Mouse (Mus musculus) CH12.LX (cell line): ENCODE data around the gene Gm4969. TPM values are rescaled to one million over a fixed set of nuclear protein-coding genes. Genes with fewer than 3 reads are reported as not detected.

Source experiments
- DNase-seq: peaks from one replicate; pipeline ENCODE4 v3.0.0-alpha.2; 2013; ENCODE audit errors: extremely low read depth
- H3K27ac ChIP-seq: 2 replicates; pipeline ENCODE4 v1.5.1; 2012; ENCODE audit warnings: low read depth, mild to moderate bottlenecking, control low read depth, moderate library complexity; ENCODE audit not compliant: insufficient read depth
- H3K27me3 ChIP-seq: replicated peaks from 2 replicates; pipeline ENCODE3; 2012; ENCODE audit warnings: inconsistent platforms
- H3K36me3 ChIP-seq, 2 experiments: replicated peaks in 1 of 2; 2 replicates each; pipeline versions ENCODE3 to v1.6.1; 2012; ENCODE audit warnings: inconsistent platforms in 1 of 2, low read length in 1 of 2, mild to moderate bottlenecking in 1 of 2, mixed read lengths in 1 of 2, moderate library complexity in 1 of 2; ENCODE audit not compliant: control insufficient read depth in 1 of 2, insufficient read depth in 1 of 2
- H3K4me1 ChIP-seq, 2 experiments: 2 replicates each; pipeline ENCODE4 v1.6.1; 2012; ENCODE audit warnings: inconsistent platforms in 1 of 2, moderate library complexity in 1 of 2; ENCODE audit not compliant: insufficient read depth in 2 of 2, control insufficient read depth in 1 of 2
- H3K4me2 ChIP-seq: 2 replicates; pipeline ENCODE4 v1.6.1; 2012; ENCODE audit warnings: low read depth, mild to moderate bottlenecking, control low read depth; ENCODE audit not compliant: poor library complexity, insufficient read depth, severe bottlenecking
- H3K4me3 ChIP-seq, 3 experiments: fragments of 150-350 bp in 1 of 3; sonication (generic) in 1 of 3; replicated peaks in 1 of 3; 2 replicates each; pipeline versions ENCODE3 to v1.5.1; 2011 to 2012; ENCODE audit warnings: low read depth in 2 of 3, low read length in 2 of 3, mild to moderate bottlenecking in 2 of 3, moderate library complexity in 2 of 3, control low read depth in 1 of 3, improper control_type of control experiment in 1 of 3, inconsistent platforms in 1 of 3, mixed read lengths in 1 of 3; ENCODE audit not compliant: poor library complexity in 1 of 3
- H3K79me2 ChIP-seq: replicated peaks from 2 replicates; pipeline ENCODE4 v1.6.1; 2012; ENCODE audit warnings: mild to moderate bottlenecking, moderate library complexity; ENCODE audit not compliant: control insufficient read depth, poor library complexity, insufficient read depth, severe bottlenecking; ENCODE audit errors: extremely low read depth
- H3K9ac ChIP-seq: 2 replicates; pipeline ENCODE4 v1.6.1; 2012; ENCODE audit warnings: low read depth, mild to moderate bottlenecking, control low read depth, moderate library complexity; ENCODE audit not compliant: insufficient read depth
- H3K9me3 ChIP-seq: replicated peaks from 2 replicates; pipeline ENCODE3; 2012; ENCODE audit warnings: low read length, inconsistent platforms, mixed read lengths
- CHD1 ChIP-seq: IDR thresholded peaks from 2 replicates; pipeline ENCODE4 v1.6.1; 2012; ENCODE audit warnings: low read depth, low read length, improper control_type of control experiment, inconsistent platforms
- CHD2 ChIP-seq: IDR thresholded peaks from 2 replicates; pipeline ENCODE4 v1.6.1; 2011; ENCODE audit warnings: low read length, improper control_type of control experiment
- CTCF ChIP-seq, 2 experiments: IDR thresholded peaks in 1 of 2; conservative IDR thresholded peaks in 1 of 2; 2 replicates each; pipeline ENCODE4 v1.5.1; 2011 to 2012; ENCODE audit warnings: low read depth in 2 of 2, low read length in 2 of 2, improper control_type of control experiment in 1 of 2, inconsistent platforms in 1 of 2, mild to moderate bottlenecking in 1 of 2, moderate library complexity in 1 of 2
- E2F4 ChIP-seq: IDR thresholded peaks from 2 replicates; pipeline ENCODE4 v1.6.1; 2011; ENCODE audit warnings: low read depth, low read length, improper control_type of control experiment; ENCODE audit not compliant: insufficient replicate concordance
- ELF1 ChIP-seq: IDR thresholded peaks from 2 replicates; pipeline ENCODE4 v1.6.1; 2014; ENCODE audit warnings: low read depth, mild to moderate bottlenecking, inconsistent platforms, low read length, improper control_type of control experiment
- HCFC1 ChIP-seq: IDR thresholded peaks from 2 replicates; pipeline ENCODE4 v1.6.1; 2012; ENCODE audit warnings: low read depth, mild to moderate bottlenecking, inconsistent platforms, low read length, improper control_type of control experiment
- JUN ChIP-seq: IDR thresholded peaks from 2 replicates; pipeline ENCODE4 v1.6.1; 2011; ENCODE audit warnings: low read depth, mild to moderate bottlenecking, low read length, improper control_type of control experiment, moderate library complexity; ENCODE audit not compliant: insufficient read depth
- JUND ChIP-seq: conservative IDR thresholded peaks from 2 replicates; pipeline ENCODE4 v1.6.1; 2011; ENCODE audit warnings: low read depth, low read length, improper control_type of control experiment
- KAT2A ChIP-seq: IDR thresholded peaks from 2 replicates; pipeline ENCODE4 v1.6.1; 2012; ENCODE audit warnings: low read length, improper control_type of control experiment, inconsistent platforms; ENCODE audit not compliant: insufficient replicate concordance
- MAFK ChIP-seq: IDR thresholded peaks from 2 replicates; pipeline ENCODE4 v1.6.1; 2011; ENCODE audit warnings: low read length, improper control_type of control experiment; ENCODE audit not compliant: insufficient replicate concordance
- MAZ ChIP-seq: IDR thresholded peaks from 2 replicates; pipeline ENCODE4 v1.6.1; 2012; ENCODE audit warnings: low read depth, mild to moderate bottlenecking, inconsistent platforms, low read length, improper control_type of control experiment, moderate library complexity
- MEF2A ChIP-seq: IDR thresholded peaks from 2 replicates; pipeline ENCODE4 v1.6.1; 2014; ENCODE audit warnings: low read depth, mild to moderate bottlenecking, inconsistent platforms, low read length, improper control_type of control experiment, borderline replicate concordance
- MXI1 ChIP-seq: IDR thresholded peaks from 2 replicates; pipeline ENCODE4 v1.6.1; 2011; ENCODE audit warnings: mild to moderate bottlenecking, low read depth, low read length, improper control_type of control experiment
- MYC ChIP-seq: IDR thresholded peaks from 2 replicates; pipeline ENCODE4 v1.6.1; 2011; ENCODE audit warnings: low read depth, mild to moderate bottlenecking, improper control_type of control experiment, low read length
- NELFE ChIP-seq: IDR thresholded peaks from 2 replicates; pipeline ENCODE4 v1.6.1; 2011; ENCODE audit warnings: low read depth, low read length, improper control_type of control experiment
- PAX5 ChIP-seq: IDR thresholded peaks from 2 replicates; pipeline ENCODE4 v1.6.1; 2012; ENCODE audit warnings: low read length, inconsistent platforms, mixed read lengths
- POLR2A ChIP-seq: IDR thresholded peaks from 2 replicates; pipeline ENCODE4 v1.6.1; 2011; ENCODE audit warnings: low read depth, mild to moderate bottlenecking, improper control_type of control experiment, low read length
- RAD21 ChIP-seq: IDR thresholded peaks from 2 replicates; pipeline ENCODE4 v1.6.1; 2011; ENCODE audit warnings: low read depth, mild to moderate bottlenecking, low read length, improper control_type of control experiment, moderate library complexity
- SMC3 ChIP-seq: IDR thresholded peaks from 2 replicates; pipeline ENCODE4 v1.6.1; 2011; ENCODE audit warnings: low read depth, low read length, improper control_type of control experiment
- TBP ChIP-seq: conservative IDR thresholded peaks from 2 replicates; pipeline ENCODE4 v1.6.1; 2011; ENCODE audit warnings: low read depth, low read length, improper control_type of control experiment
- TCF12 ChIP-seq: IDR thresholded peaks from 2 replicates; pipeline ENCODE4 v1.6.1; 2014; ENCODE audit warnings: low read depth, mild to moderate bottlenecking, inconsistent platforms, low read length, improper control_type of control experiment
- UBTF ChIP-seq: IDR thresholded peaks from 2 replicates; pipeline ENCODE4 v1.6.1; 2012; ENCODE audit warnings: low read depth, mild to moderate bottlenecking, inconsistent platforms, low read length, improper control_type of control experiment, moderate library complexity
- USF1 ChIP-seq: IDR thresholded peaks from 2 replicates; pipeline ENCODE4 v1.6.1; 2014; ENCODE audit warnings: low read depth, mild to moderate bottlenecking, inconsistent platforms, low read length, improper control_type of control experiment
- USF2 ChIP-seq: conservative IDR thresholded peaks from 2 replicates; pipeline ENCODE4 v1.6.1; 2011; ENCODE audit warnings: low read depth, low read length, improper control_type of control experiment
- ZC3H11A ChIP-seq: IDR thresholded peaks from 2 replicates; pipeline ENCODE4 v1.6.1; 2012; ENCODE audit warnings: low read depth, mild to moderate bottlenecking, inconsistent platforms, low read length, improper control_type of control experiment
- ZKSCAN1 ChIP-seq: IDR thresholded peaks from 2 replicates; pipeline ENCODE4 v1.6.1; 2012; ENCODE audit warnings: low read depth, inconsistent platforms, low read length, improper control_type of control experiment, borderline replicate concordance
- ZMIZ1 ChIP-seq: IDR thresholded peaks from 2 replicates; pipeline ENCODE4 v1.6.1; 2012; ENCODE audit warnings: low read depth, mild to moderate bottlenecking, inconsistent platforms, low read length, improper control_type of control experiment
- dilution Hi-C: fragments of 300-500 bp; cut with MboI; formaldehyde crosslinking; loops from 2 replicates; pipeline ENCODE4 v1.14.3; 2020; ENCODE audit warnings: low sequenced_read_pairs; ENCODE audit not compliant: extremely low pct_unique_long_range_greater_than_20kb, extremely low pct_ligation_motif_present
- in situ Hi-C: fragments of 300-500 bp; cut with MboI; formaldehyde crosslinking; loops from 3 replicates; pipeline ENCODE4 v1.14.3; 2019; ENCODE audit warnings: low sequenced_read_pairs, low pct_ligation_motif_present, low pct_unique_long_range_greater_than_20kb, mixed read lengths
- polyA plus RNA-seq: library from polyadenylated mRNA; unstranded; fragments of >175 nt; gene quantifications from 2 replicates; pipeline ENCODE4 v1.2.1, GENCODE M21; 2012; ENCODE audit warnings: low read depth; ENCODE audit not compliant: insufficient read length
- total RNA-seq, 2 experiments: library from RNA; depleted of rRNA; stranded (reverse); fragments of 300-350 nt in 1 of 2; fragments of >200 nt in 1 of 2; gene quantifications; 2 replicates each; pipeline ENCODE4 v1.2.3; 2012 to 2014

Gm4969 gene
- total and polyA plus RNA-seq, 3 experiments, result not detected

DNA sequence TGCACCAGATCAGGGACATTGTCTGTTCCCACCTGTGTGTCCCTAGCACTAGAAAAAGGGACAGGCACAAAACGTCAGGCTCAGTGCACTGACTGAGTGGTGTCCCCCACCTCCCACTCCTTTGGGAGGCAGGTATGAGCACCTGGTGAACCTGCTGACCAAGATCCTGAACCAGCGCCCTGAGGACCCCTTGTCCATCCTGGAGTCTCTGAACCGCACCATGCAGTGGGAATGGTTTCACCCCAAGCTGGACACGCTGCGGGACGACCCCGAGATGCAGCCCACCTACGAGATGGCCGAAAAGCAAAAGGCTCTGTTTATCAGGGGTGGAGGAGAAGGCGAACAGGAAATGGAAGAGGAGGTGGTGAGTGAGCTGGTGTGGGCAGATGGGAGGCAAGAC lies 60.8 kb downstream of the Gm4969 start:
- no peaks in the 10 kb centered on the region for H3K27me3 ChIP-seq
- TF ChIP-seq MXI1, result no peak
- TF ChIP-seq MAZ, result no peak
- no peak for TF ChIP-seq SMC3
- no peak for TF ChIP-seq MYC
- no peak for TF ChIP-seq HCFC1
- TF ChIP-seq CTCF (conservative IDR thresholded peaks at IDR 0.05 in 1 of 2, IDR thresholded peaks at IDR 0.05 in 1 of 2; ENCODE audit: low read depth in 2 of 2, low read length in 2 of 2), result no peak
- dilution Hi-C loops, result no loop called here
- H3K9me3 ChIP-seq, result no peaks in the 10 kb centered on the region
- H3K9ac ChIP-seq, result no peak overlapping the region
- H3K79me2 ChIP-seq, result no peaks in the 10 kb centered on the region
- H3K36me3 ChIP-seq, result peaks cover 33 to 74% of the 10 kb centered on the region in 2 experiments
- in situ Hi-C loops, result no loop called here
- H3K27ac ChIP-seq, result no peak overlapping the region
- no peak for DNase-seq
- H3K4me2 ChIP-seq, result no peak overlapping the region
- H3K4me3 ChIP-seq, result no peak overlapping the region
- H3K4me1 ChIP-seq, result no peaks in the 10 kb centered on the region

GRCm38 (mm10) chr7:19055108-19055507 lies 63.1 kb downstream of the Gm4969 start:
- DNase-seq, result no peak
- Histone ChIP-seq H3K27ac (no peak overlapping the region), H3K79me2 (no peaks in the 10 kb centered on the region), H3K36me3 (peaks cover 54 to 87% of the 10 kb centered on the region in 2 experiments), H3K27me3 (no peaks in the 10 kb centered on the region), H3K9ac (no peak overlapping the region), H3K4me2 (no peak overlapping the region), H3K9me3 (no peaks in the 10 kb centered on the region), H3K4me1 (peaks cover 0 to 6% of the 10 kb centered on the region in 2 experiments; a peak in 1 of 4 replicates), H3K4me3 (no peak overlapping the region)
- TF ChIP-seq MYC, result no peak
- TF ChIP-seq TBP, result no peak
- no peak for TF ChIP-seq CHD2
- TF ChIP-seq CTCF (conservative IDR thresholded peaks at IDR 0.05 in 1 of 2, IDR thresholded peaks at IDR 0.05 in 1 of 2; ENCODE audit: low read depth in 2 of 2, low read length in 2 of 2), result no peak
- no peak for TF ChIP-seq CHD1
- TF ChIP-seq MAFK, result no peak
- no peak for TF ChIP-seq MEF2A
- no peak for TF ChIP-seq HCFC1
- TF ChIP-seq ZC3H11A, result no peak
- dilution Hi-C loops (no loop called here), in situ Hi-C loops (no loop called here)

GRCm38 (mm10) chr7:19054777-19055076 lies 63.4 kb downstream of the Gm4969 start:
- no peak overlapping the region for H3K4me3 ChIP-seq
- H3K36me3 ChIP-seq, result peaks cover 58 to 90% of the 10 kb centered on the region in 2 experiments
- dilution Hi-C loops, result no loop called here
- H3K27me3 ChIP-seq, result no peaks in the 10 kb centered on the region
- TF ChIP-seq JUND (no peak), USF1 (no peak), POLR2A (no peak), ZC3H11A (no peak), CHD1 (no peak), HCFC1 (no peak), NELFE (no peak), UBTF (no peak), RAD21 (no peak), KAT2A (no peak), E2F4 (no peak), TBP (no peak), ZMIZ1 (no peak), JUN (no peak), USF2 (no peak), PAX5 (no peak), ZKSCAN1 (no peak), TCF12 (no peak), ELF1 (no peak)
- no peak overlapping the region for H3K4me2 ChIP-seq
- DNase-seq, result no peak
- peaks cover 0 to 10% of the 10 kb centered on the region in 2 experiments; a peak in 1 of 4 replicates for H3K4me1 ChIP-seq
- H3K9me3 ChIP-seq, result no peaks in the 10 kb centered on the region
- no peaks in the 10 kb centered on the region for H3K79me2 ChIP-seq
- in situ Hi-C loops, result no loop called here
- H3K27ac ChIP-seq, result no peak overlapping the region
- H3K9ac ChIP-seq, result no peak overlapping the region
